Mouse (Mus musculus) T-helper 1 cell (primary cell): Measurements from ENCODE around the gene Trib2.

Source experiments
- in situ Hi-C: fragments of 300-600 bp; cut with MboI, MseI; formaldehyde crosslinking; loops from one replicate; pipeline ENCODE4 v1.15.1; 2025; ENCODE audit warnings: high pct_unique_total_duplicates

Trib2 gene

DNA sequence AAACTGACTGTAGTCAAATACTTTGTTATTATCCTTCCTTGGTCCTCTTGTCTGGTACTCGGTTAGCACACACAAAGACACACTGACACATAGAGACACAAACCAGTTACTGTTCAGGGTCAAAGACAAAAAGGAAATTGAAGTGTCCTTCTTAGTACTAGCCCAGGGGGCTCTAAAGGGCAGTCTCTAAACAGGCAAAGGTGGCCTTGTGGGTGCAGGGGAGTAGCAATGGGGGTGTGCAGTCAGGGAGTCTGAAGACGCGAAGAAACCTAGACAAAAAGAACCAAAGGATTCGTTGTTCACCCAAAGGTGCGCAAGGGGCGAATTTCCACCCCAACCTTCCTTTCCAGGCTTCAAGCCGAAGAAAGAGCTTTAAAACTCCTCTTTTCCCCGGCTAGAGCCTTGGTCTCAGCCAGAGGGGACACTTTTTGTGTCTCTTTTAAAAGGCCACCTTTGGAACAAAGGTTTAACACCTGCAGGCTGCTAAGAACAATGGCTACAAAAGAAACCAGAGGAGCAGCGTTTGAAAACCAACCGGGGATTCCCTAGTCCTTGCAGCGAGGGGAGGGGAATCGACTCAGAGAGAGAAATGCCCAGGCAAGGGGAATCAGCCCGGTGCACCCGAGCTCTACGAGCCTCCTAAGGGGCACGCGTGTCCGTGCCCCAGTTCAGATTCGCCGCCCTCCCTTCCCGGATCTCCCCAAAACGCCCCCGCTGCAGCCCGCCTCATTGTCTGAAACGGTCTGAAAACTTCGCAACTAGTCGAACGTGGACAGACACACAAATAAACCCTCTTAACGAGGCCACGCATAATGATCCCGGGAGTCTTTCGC, 2.3 kb downstream of the Trib2 start:
- in situ Hi-C loops = loop anchor here (5.0 kb wide), 2 partner anchors 188 to 358 kb away; no protein-coding TSS in a partner anchor

DNA sequence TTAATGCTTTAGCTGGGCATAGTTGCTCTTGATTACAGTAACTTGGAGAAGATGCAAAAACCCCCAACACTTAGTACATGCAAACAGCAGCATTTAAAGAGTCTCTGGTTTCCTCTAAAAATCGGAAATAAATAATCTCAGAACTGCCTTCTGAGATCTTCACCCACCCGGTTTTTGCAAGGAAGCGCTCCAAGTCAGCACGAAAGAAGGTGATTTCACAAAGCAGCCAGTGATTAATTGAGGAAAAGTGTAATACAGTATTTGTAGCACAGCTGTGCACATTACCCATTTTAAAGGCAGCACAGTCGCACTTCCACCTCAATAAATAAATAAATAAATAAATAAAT, 2.9 kb downstream of the Trib2 start:
- in situ Hi-C loops = no loop called here

DNA sequence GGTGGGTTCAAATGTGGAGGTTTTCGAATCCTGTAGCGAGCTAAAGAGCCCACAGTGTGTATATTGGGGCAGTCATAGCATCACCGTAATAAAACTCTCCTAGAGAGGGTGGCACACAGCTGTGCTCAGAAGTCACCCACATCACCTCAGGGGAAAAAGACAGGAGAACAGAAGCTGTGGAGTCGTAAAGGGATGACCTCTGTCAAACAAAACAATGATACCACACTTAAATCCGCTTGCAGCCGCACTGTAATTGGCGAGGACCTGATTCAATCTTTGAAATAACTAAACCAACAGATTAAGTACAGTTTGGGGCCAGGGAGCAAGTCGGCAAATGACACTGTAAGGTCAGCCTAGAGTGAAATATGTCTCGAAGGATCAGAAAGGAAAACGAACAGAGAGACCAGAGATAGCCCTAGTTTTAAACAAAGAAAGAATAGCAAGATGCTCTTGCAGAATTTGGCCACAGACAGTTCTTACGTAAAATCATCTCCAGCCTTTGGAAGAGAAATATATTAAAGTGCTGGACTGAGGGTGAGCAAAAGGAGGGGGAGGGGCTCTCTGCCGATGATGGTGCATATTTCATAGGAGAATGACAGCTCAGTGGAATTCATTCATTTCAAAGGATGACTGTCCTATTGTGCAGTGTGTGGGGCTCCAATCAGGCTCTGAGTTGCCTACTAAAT, 3.4 kb downstream of the Trib2 start:
- in situ Hi-C loops = no loop called here

DNA sequence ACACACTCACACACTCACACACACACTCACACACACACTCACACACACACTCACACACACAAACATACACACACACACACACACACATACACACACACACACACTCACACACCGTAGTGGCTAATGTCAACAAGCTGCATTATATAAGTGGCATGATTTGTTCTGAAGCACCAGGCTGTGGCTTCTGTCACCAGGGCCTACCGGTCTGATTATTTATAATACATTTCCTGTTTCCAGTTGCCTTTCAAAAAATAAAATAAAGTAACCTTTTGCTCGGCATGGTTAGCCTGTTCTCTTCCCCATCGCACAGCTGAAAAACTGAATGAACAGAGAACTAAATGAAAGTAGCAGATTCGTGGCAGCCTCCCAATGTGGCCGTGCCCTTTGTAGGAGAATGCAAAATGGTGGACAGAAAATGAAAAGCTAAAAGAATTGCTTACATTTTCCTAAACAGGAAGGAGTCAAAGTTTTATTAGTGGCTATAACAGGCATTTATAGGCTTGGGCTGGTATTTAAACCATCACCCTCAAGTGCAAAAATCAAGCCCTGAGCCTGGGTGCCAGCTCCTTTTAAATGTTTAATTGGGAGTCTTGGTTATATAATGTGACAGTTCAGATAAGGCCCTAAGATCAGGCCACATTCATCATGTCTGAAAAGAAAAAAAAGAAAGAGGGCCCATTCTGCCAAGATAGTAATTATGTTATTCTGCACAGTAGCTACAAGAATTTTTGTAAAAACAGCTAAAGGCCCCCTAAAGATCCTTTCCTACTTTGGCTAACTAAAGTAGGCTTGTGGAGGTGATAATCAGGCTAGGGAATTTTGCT, 4.4 kb downstream of the Trib2 start:
- in situ Hi-C loops = no loop called here

DNA sequence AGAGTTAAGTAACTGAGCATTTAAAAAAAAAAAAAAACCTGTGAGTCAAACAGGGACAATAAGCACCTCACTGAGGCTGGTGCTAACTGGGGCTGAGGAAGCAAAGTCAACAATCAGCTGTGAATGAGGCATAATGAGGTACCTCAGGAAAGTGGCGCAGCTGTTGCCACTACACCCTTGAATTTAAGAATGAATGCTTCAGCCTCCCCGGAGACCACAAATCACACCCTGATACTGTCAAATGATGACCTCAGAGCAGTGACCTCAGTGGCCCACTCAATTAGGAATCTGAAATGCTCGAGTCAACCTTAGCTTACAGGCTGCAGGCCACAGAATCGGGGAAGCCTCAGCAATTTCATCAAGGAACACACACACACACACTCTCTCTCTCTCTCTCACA, 5.0 kb downstream of the Trib2 start:
- in situ Hi-C loops = no loop called here

DNA sequence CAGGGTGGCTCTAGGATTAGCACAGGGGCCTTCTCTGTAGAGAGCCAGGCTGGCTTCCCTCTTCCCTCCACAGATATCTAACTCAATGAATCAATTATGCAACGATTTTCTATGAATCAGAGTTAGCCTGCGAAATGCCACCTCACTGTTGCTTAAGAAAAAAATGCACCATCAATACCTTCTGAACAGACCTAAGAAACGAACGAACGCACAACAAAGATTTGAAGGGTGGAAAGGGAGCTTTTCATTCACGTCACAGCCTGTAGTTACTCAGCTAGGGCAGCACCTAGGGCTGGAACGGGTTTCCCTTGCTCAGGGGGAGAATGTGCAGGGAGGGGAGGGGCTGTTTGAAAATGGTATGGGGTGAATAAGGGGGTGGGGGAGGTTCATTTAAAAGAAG, 5.8 kb downstream of the Trib2 start:
- in situ Hi-C loops = no loop called here

DNA sequence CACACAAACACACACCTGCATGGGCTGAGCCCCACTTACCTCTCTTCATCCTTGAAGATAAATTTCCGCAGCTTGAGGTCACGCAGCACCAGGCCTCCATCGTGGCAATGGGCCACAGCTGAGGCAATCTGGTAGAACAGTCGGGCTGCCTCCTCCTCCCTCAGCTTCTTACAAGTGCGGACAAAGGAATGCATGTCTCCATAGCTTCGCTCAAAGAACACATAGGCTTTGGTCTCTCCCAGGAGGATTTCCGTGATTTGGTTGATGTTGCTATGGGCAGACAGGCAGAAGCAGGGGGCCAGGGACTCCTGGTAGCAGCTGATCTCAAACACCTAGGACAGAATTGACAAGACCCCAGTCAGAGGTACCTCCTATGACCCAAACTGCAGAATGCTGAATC, 7.1 kb downstream of the Trib2 start:
- in situ Hi-C loops = loop anchor here (5.0 to 10.0 kb wide), 2 partner anchors 105 to 718 kb away; no protein-coding TSS in a partner anchor

DNA sequence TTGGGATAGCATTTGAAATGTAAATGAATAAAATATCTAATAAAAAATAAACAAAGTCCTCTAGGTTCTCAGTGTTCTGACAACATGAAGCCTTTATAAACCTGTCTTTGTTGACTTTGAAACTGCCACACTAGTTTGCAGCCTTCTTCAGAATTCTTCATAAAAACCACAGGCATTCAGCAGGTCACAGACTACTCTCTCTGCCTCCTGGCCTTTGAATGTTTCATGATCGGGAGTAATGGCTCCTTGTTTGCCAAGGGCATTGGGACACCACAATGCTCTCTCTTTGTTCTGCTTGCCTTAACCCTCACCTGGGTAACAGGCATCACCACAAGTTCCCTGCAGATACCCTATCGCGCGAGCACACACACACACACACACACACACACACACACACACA, 7.5 kb downstream of the Trib2 start:
- in situ Hi-C loops = loop anchor here (5.0 to 10.0 kb wide), 2 partner anchors 104 to 718 kb away; no protein-coding TSS in a partner anchor

DNA sequence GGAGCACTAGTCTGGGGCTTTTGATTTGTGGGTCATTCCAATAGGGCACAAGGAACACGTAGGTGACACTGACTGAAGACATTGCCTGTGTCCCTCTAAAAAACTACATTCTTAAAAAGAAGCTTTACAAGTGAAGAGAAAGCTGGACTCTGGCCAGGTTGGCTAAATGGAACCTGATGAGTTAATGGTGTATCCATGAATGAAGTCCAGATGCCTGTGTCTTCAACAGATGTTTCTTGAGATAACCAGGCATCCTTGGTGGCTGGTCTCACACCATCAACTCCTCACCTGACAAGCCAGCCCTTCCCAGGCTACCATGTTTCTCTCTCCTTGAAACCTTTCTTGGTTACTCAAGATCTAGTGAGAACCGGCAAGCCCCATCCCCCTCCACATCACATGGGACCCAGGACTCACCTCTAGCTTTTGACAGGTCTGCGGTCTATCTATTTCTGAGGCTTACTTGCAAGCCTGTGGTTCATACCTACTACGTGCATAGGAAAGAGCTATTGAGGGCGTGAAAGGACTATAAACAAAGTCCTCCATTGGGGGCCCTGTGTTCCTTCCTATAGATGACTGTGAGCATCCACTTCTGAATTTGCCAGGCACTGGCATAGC, 8.4 kb downstream of the Trib2 start:
- in situ Hi-C loops = loop anchor here (5.0 to 10.0 kb wide), 2 partner anchors 103 to 719 kb away; no protein-coding TSS in a partner anchor

DNA sequence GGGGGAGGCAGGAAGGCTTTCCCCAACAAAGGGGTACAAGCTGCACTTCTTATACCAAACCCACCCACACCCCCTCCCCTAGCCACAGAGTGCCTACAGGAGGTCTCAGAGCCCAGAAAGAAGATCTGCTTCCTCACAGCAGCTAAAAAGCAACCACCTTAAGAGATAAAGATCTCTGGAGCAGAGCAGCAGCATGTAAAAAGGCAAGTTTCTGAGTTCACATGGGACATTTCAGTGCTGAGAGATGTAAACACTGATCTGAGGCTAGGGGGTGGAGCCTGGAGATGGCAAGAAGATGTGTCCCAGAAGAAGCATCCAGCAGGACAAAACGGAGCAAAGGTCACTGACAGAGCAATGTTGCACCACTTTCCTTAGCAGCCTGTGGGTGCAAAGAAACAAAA, 11.8 kb downstream of the Trib2 start:
- in situ Hi-C loops = loop anchor here (5.0 to 10.0 kb wide), 2 partner anchors 100 to 722 kb away; no protein-coding TSS in a partner anchor

DNA sequence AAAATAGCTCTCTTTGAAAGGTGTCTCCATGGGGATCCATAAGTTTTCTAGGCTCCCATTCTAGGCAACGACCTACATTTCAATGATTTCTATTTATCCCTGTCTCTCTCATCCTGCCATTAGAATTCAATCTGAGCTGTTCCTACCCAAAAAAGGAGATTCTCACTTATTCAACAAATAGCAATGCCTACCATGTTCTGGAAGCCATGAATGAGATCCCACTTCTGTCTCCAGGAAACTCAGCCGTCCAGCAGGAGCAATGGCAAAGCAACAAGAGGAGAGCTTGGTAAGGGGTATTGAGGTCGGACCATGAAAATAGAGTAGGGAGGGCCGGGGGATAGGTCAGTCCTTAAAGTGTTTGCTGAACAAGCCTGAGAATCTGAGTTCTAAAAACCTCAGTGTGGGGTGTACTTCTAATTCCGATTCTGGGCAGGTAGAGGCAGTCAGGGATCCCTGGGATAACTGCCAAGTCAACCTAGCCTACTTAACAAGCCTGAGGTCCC, 12.7 kb downstream of the Trib2 start:
- in situ Hi-C loops = loop anchor here (10.0 kb wide), 1 partner anchor 99 kb away; no protein-coding TSS in a partner anchor

DNA sequence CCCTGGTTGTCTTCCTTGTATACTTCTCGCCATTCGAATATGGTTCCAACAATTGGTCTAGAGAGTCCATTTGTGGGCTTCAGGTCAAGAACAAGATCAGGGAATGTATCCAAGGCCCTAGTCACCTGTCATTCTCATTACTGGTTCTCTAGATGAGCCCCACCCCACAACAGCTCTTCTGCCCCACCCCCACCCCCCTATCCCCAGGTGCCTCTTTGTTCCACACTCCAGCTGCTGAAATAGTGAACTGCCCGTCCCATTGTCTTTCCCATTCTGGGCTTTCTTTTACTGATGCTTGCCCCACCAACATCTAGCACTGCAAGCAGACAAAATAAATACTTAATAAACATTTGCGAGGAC, 15.2 kb downstream of the Trib2 start:
- in situ Hi-C loops = loop anchor here (10.0 kb wide), 1 partner anchor 97 kb away; no protein-coding TSS in a partner anchor

DNA sequence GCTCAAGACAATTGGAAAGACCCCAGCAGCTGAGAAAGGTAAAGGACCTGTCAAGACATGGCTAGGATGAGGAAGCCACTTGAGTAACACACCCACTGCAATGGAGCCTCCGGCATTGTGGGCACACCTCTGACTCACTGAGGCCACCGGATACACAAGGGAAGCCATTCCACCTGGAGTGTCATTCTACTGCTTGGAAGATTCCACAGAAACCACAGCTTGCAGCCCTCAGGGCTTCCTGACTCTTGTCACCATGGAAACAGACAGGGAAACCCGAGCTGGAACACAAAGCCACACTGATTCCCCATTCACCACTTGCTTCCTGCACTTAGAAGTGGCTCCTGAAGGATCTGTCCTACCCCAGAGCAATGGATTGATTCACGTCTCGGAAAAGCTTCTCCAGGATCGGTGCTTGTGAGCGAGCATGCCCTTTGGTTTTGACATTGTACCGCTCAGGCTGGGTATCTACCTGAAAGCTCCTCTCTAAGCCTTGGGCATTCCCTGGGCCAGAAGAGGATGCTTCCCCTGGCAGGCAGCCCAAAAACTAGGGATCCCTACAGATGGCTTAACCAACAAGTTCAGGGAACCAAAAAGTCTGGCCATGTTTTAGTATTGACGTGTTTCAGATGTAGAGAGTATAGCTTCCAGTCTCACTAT, 15.7 kb downstream of the Trib2 start:
- in situ Hi-C loops = loop anchor here (10.0 kb wide), 1 partner anchor 96 kb away; no protein-coding TSS in a partner anchor

DNA sequence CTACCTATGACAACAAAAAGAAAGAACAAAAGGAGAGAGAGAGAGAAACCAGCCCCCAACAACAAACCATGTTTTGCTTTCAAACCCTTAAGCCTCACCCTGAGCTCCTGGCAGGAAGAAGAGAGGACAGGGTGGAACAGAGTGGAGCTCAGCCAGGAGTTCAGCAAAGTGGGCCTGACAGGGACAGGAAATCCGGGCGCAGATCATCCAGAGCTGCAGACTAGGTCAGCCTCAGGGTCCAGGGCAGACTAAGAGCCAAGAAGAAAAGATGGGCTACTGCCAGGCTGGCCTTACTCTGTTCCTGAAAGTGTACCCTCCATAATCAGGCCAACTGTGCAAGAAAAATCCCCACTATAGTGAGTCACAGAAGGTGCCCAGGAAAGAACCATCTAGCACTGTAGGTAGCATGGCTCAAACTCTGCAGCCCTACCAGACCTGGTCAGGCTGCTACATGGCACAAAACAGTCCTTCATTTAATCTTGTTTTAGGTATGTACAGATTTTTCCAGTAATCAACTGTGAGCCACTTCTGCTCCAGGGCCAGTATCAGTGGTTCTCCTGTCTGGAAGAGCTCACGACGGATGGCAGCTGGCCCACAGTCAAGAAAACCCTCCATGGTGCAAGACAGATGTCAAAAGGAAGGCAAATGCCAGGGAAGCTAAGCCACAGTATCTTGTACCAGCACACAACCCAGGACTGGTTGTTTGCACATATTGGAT, 16.4 kb downstream of the Trib2 start:
- in situ Hi-C loops = loop anchor here (10.0 kb wide), 1 partner anchor 96 kb away; no protein-coding TSS in a partner anchor

DNA sequence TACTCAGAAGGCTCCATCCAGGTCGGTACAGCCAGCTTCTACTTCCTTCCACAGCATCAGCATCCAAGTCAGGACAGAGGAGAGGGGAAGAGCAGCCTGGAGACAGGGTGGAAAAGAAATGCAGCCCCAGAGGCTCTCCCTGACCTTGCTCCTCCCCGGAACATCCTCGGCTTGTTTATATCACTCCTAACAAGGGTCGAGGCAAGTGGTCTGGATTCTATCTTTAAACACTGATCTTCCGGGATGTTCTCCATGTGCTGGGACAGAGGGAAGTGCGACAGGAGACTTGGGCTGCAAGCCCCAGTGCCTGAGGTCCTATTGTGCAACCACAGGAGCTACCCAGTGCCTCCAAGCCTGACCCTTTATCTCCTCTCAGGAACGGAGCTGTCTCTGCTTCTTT, 18.7 kb downstream of the Trib2 start:
- in situ Hi-C loops = no loop called here

DNA sequence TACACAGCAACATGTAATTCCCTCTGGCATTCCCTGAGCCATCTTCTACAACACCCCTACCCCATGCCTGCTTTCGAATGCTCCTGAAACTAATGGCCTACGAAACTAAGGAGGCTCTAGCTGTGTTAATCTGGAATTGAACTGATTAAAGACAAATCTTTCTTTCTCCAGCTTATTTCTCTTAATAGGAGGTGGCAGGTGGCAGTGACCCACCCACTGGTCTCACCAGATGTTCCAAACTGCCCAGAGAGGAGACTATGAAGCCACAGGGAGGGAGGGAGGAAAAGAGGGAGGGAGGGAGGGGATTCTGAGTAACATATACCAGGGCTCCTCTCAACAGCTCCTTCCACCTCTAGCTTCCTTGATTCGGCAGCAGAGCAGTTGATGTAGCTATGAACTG, 20.8 kb downstream of the Trib2 start:
- in situ Hi-C loops = no loop called here

DNA sequence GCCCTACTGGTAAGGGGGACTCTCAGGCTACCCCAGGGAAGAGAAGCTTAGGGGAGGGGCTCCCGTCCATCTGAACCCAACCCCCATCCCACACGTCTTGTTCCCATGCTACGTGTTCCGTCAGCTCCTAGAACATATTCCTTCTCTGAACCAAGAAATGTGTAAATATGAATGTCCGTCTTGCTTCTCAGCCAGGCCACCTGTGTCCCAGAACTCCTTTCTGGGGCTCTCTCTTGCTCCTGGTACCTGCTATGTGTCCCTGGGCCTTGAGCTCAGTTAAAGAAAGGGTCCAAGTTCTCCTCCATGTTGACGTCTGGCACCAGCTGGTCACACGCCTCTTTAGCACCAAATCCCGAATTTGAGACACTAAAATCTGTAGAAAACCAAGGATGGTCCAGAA, 23.4 kb downstream of the Trib2 start:
- in situ Hi-C loops = no loop called here

DNA sequence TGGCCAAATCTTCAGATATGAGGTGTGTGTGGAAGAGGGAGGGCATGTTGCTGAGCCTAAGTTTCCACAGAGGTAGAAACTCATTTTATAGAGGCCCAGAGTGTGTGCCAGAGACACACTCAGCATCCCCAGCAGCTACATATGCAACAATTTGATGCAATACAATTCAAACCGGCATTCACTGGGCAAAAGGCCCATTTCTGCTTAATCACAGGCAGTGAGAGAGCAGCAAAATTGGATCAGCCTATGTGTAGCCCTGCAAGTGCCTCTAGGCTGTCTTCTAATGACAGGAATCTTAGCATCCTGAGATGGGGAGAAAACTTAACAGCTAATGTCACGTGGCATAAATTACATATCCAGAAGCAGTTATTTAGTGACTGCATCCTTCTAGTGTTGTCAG, 26.5 kb downstream of the Trib2 start:
- in situ Hi-C loops = no loop called here

DNA sequence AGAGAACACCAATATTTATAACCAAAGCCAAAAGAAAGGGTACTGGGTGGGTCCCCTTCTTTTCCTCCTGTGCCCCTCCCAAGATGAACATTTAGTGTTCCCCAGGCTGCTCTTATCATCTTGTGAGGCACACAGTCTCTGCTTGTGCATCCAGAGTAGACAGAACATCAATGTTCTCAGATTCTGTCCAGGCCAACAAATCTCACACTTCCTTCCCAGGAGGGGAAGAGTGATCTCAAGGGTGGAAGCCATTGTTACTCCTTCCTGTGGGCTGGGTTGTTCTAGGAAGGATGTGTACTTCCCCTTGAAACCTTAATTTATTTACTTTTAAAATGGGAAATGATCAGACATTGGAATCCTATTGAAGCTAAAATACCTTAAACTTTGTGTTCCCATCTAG, 39.7 kb downstream of the Trib2 start:
- in situ Hi-C loops = no loop called here

DNA sequence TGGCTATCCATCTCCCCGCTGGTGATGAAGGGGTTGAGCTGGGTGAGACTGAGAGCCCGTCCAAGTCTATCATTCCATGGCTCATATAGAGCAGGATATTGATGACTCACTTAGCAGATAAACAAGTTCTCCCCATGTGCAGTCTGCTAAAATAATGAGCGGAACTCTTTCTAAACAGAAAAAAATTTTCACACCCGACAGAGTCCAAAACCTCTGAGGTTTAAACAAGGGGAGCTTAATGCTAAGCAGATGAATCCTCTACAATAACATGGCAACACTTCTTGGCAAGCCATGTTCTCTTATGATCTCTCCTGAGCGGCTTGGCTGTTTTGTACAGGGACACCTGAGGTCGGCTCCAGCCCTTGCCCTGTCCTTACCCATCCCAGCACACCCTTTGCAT, 45.0 kb downstream of the Trib2 start:
- in situ Hi-C loops = no loop called here
